Mouse (Mus musculus) stomach, postnatal 0 days (tissue): ENCODE results near the gene Col25a1. TPM values are rescaled to one million over a fixed set of nuclear protein-coding genes. Genes with fewer than 3 reads are reported as not detected.
A peak's percentile ranks its signal among the peaks of the same experiment; 100 is the strongest.

Experiments used
- ATAC-seq: fragments of 200-750 bp; cut with Nextera tagmentation; 2 replicates; pipeline ENCODE4 v1.8.0; 2017; ENCODE audit not compliant: low FRiP score, low TSS enrichment
- DNase-seq: peaks from one replicate; pipeline ENCODE4 v3.0.0-alpha.2; 2016; ENCODE audit warnings: low spot score
- H3K27ac ChIP-seq: fragments of 300-500 bp; sonication (generic); replicated peaks from 2 replicates; pipeline ENCODE4 v1.5.1; 2014; ENCODE audit warnings: mild to moderate bottlenecking, control low read depth
- H3K27me3 ChIP-seq: fragments of 300-500 bp; sonication (generic); 2 replicates; pipeline ENCODE4 v1.6.1; 2014; ENCODE audit warnings: low read length; ENCODE audit not compliant: control insufficient read depth, insufficient read depth
- H3K36me3 ChIP-seq: fragments of 300-500 bp; sonication (generic); 2 replicates; pipeline ENCODE4 v1.6.1; 2014; ENCODE audit warnings: low read length, mixed read lengths; ENCODE audit not compliant: control insufficient read depth, insufficient read depth
- H3K4me1 ChIP-seq: fragments of 300-500 bp; sonication (generic); replicated peaks from 2 replicates; pipeline ENCODE4 v1.6.1; 2014; ENCODE audit warnings: antibody characterized with exemption; ENCODE audit not compliant: control insufficient read depth, insufficient read depth
- H3K4me2 ChIP-seq: fragments of 300-500 bp; sonication (generic); replicated peaks from 2 replicates; pipeline ENCODE4 v1.6.1; 2014; ENCODE audit warnings: low read depth, mild to moderate bottlenecking, control low read depth, moderate library complexity
- H3K4me3 ChIP-seq: fragments of 300-500 bp; sonication (generic); 2 replicates; pipeline ENCODE4 v1.5.1; 2014; ENCODE audit warnings: low read depth, low read length, control low read depth
- H3K9ac ChIP-seq: fragments of 300-500 bp; sonication (generic); 2 replicates; pipeline ENCODE4 v1.6.1; 2014; ENCODE audit warnings: mild to moderate bottlenecking, low read length, control low read depth, mixed read lengths
- H3K9me3 ChIP-seq: fragments of 300-500 bp; sonication (generic); 2 replicates; pipeline ENCODE4 v1.6.1; 2016; ENCODE audit warnings: low read length; ENCODE audit not compliant: control insufficient read depth
- CTCF ChIP-seq: IDR thresholded peaks from 2 replicates; pipeline ENCODE4 v1.5.1; 2016; ENCODE audit warnings: antibody characterized with exemption, low read depth, mild to moderate bottlenecking, moderate library complexity
- EP300 ChIP-seq: optimal IDR thresholded peaks from 2 replicates; pipeline ENCODE3; 2016; ENCODE audit warnings: antibody characterized with exemption
- WGBS: fragments of 180-500 bp; shearing (Covaris S2); extraction: QIAGEN DNeasy Blood & Tissue Kit; methylation state at CpG from one replicate; pipeline ENCODE4 v1.1.7; 2014; 5-methylcytosine and 5-hydroxymethylcytosine counted together
- polyA plus RNA-seq: library from polyadenylated mRNA; unstranded; fragments of >200 nt; fragmentation: Nextera tagmentation; extraction: Ambion mirVana; gene quantifications from 2 replicates; pipeline ENCODE4 v1.2.1, GENCODE M21; 2015

Col25a1 gene
- polyA plus RNA-seq, 1 experiment from 2014 or later = 1.3 TPM

GRCm38 (mm10) chr3:130440689-130441088 is 309.4 kb downstream of the Col25a1 start:
- no peak for TF ChIP-seq EP300
- TF ChIP-seq CTCF = no peak
- Histone ChIP-seq H3K9me3 (no peaks in the 10 kb centered on the region), H3K9ac (no peak overlapping the region), H3K27me3 (no peaks in the 10 kb centered on the region), H3K4me1 (no peaks in the 10 kb centered on the region), H3K27ac (no peak overlapping the region), H3K4me2 (no peak overlapping the region), H3K4me3 (no peak overlapping the region), H3K36me3 (no peaks in the 10 kb centered on the region)
- WGBS = 36% methylated on average over 12 of the region's 12 CpGs
- DNase-seq (no peak), ATAC-seq (0 out of 2 replicates have a peak, but pooled peaks have one; percentile 15)

GRCm38 (mm10) chr3:130443842-130444627 is 312.7 kb downstream of the Col25a1 start:
- Histone ChIP-seq H3K27ac (no peak overlapping the region), H3K9ac (no peak overlapping the region), H3K9me3 (no peaks in the 10 kb centered on the region), H3K36me3 (no peaks in the 10 kb centered on the region), H3K4me2 (no peak overlapping the region), H3K27me3 (no peaks in the 10 kb centered on the region), H3K4me3 (no peak overlapping the region), H3K4me1 (no peaks in the 10 kb centered on the region)
- DNase-seq (no peak), ATAC-seq (no peak)
- WGBS = 46% methylated on average over 13 of the region's 13 CpGs
- TF ChIP-seq CTCF (no peak), EP300 (no peak)

- Histone ChIP-seq H3K36me3 (no peaks in the 10 kb centered on the region), H3K9ac (no peak overlapping the region), H3K9me3 (no peaks in the 10 kb centered on the region), H3K4me3 (no peak overlapping the region), H3K27me3 (no peaks in the 10 kb centered on the region), H3K27ac (no peak overlapping the region), H3K4me2 (no peak overlapping the region), H3K4me1 (no peaks in the 10 kb centered on the region)
- TF ChIP-seq CTCF (no peak), EP300 (no peak)
- no peak for DNase-seq
- WGBS = 80% methylated on average over 7 of the region's 7 CpGs
- ATAC-seq = no peak
These were observed 318.6 kb downstream of the Col25a1 start for GRCm38 (mm10) chr3:130449864-130450263.

- H3K27ac ChIP-seq = no peak overlapping the region
- H3K4me1 ChIP-seq = no peaks in the 10 kb centered on the region
- no peak for DNase-seq
- no peak overlapping the region for H3K4me3 ChIP-seq
- no peaks in the 10 kb centered on the region for H3K9me3 ChIP-seq
- no peaks in the 10 kb centered on the region for H3K27me3 ChIP-seq
- H3K4me2 ChIP-seq = no peak overlapping the region
- TF ChIP-seq CTCF = no peak
- no peak for TF ChIP-seq EP300
- no peak overlapping the region for H3K9ac ChIP-seq
- H3K36me3 ChIP-seq = no peaks in the 10 kb centered on the region
- no peak for ATAC-seq
- WGBS = 72% methylated on average over 5 of the region's 5 CpGs
These were observed 334.1 kb downstream of the Col25a1 start for GRCm38 (mm10) chr3:130465371-130465770.

- no peaks in the 10 kb centered on the region for H3K36me3 ChIP-seq
- H3K9me3 ChIP-seq = no peaks in the 10 kb centered on the region
- no peak overlapping the region for H3K9ac ChIP-seq
- TF ChIP-seq EP300 = no peak
- no peak for TF ChIP-seq CTCF
- WGBS = 27% methylated on average over 4 of the region's 4 CpGs
- H3K4me3 ChIP-seq = no peak overlapping the region
- H3K27ac ChIP-seq = no peak overlapping the region
- no peaks in the 10 kb centered on the region for H3K27me3 ChIP-seq
- H3K4me2 ChIP-seq = no peak overlapping the region
- DNase-seq (peak; percentile 28), ATAC-seq (no peak)
- no peaks in the 10 kb centered on the region for H3K4me1 ChIP-seq
These were observed 342.0 kb downstream of the Col25a1 start for GRCm38 (mm10) chr3:130473211-130473768.

- Histone ChIP-seq H3K36me3 (no peaks in the 10 kb centered on the region), H3K4me3 (no peak overlapping the region), H3K27me3 (no peaks in the 10 kb centered on the region), H3K9ac (no peak overlapping the region), H3K4me1 (no peaks in the 10 kb centered on the region), H3K4me2 (no peak overlapping the region), H3K27ac (no peak overlapping the region), H3K9me3 (no peaks in the 10 kb centered on the region)
- WGBS = 29% methylated on average over 7 of the region's 7 CpGs
- TF ChIP-seq CTCF (no peak), EP300 (no peak)
- DNase-seq (no peak), ATAC-seq (no peak)
These were observed 342.7 kb downstream of the Col25a1 start for GRCm38 (mm10) chr3:130473970-130474369.
